Mouse (Mus musculus): ENCODE results near the gene Hps4.

DNA sequence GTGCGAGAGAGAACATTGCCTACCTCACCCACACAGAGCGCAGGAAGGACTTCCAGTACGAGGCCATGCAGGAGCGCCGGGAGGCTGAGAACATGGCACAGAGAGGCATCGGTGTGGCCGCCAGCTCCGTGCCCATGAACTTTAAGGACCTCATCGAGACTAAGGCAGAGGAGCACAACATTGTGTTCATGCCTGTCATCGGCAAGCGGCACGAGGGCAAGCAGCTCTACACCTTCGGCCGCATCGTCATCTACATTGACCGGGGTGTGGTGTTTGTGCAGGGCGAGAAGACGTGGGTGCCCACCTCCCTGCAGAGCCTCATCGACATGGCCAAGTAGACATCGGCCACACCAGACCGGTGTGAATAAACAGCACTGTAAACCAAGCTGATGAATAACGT is 5.9 kb upstream of the Hps4 start:
- TF ChIP-seq CTCF (IDR thresholded peaks at IDR 0.05): no peak
- no peak for TF ChIP-seq POLR2A (IDR thresholded peaks at IDR 0.05; ENCODE audit: insufficient read depth, low read depth, low read length)
